Mouse (Mus musculus): ENCODE data around the gene Rbpjl. TPM values are rescaled to one million over a fixed set of nuclear protein-coding genes. Genes with fewer than 3 reads are reported as not detected.

Rbpjl gene
- polyA plus RNA-seq, 1 experiment from 2014 or later, result 1.3 TPM

DNA sequence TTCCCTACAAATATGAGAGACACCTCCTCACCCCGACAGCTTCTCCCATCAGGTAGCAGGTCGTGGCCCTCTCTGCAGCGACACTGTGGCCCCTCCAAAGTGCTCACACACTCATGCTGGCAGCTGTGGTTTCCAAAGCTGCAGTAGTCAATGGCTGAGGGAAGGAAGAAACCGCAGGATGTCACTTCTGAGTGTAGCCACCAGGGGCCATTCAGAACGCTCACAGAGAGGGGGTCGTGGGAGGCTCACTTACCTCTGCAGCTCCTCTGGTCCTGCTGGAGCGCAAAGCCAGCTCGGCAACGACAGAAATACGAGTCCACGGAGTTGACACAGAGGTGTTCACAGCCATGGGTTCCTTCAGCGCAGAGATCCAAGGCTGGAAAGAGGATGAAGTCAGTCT is 6.0 kb upstream of the Rbpjl start:
- H3K27me3 ChIP-seq, result peaks cover 38% of the 10 kb centered on the region
- WGBS, result 72% methylated on average over 12 of the region's 12 CpGs
- H3K4me2 ChIP-seq, result no peak overlapping the region
- no peak for ATAC-seq (ENCODE audit: insufficient number of reproducible peaks, low FRiP score, low TSS enrichment, low read depth)
- peaks cover 17% of the 10 kb centered on the region for H3K4me1 ChIP-seq
- no peaks in the 10 kb centered on the region for H3K9me3 ChIP-seq
- H3K27ac ChIP-seq, result no peak overlapping the region
- H3K4me3 ChIP-seq, result no peak overlapping the region
- no peak overlapping the region for H3K9ac ChIP-seq
- H3K36me3 ChIP-seq, result peaks cover 19% of the 10 kb centered on the region; the same call in 1 of the 2 replicates

DNA sequence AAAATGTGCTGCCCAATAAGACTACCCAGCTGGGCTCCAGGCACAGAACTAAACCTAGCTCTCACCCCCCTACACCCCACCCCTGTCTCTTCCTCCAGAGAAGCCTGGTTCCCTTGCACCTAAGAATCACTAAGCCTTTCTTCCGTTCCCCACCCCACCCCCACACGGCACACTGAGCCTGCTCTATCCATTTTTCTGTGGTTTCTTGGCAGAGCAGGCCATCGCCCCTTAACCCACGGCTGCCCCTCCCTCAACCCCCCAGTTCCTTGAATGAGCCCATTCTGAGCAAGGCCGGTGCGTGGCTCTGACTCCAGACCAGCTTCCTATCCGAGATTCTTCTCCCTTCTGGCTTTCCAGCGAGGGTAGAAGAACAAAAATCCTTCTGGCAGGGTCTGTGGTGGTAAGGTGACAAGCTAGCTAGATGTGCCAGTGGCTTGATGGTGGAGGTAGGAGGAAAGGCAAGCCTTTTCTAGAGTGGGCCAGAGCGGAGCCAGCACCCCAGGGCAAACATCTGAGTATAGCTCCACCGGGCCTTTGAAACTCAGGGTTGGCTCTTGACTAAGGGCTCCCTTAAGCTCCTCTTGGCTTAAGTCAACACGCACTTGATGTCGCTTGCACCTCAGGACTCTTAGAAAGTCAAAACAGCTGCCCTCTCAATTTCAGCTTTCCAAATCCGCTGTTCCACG is 598 bp downstream of the Rbpjl start:
- H3K27me3 ChIP-seq, result peaks cover 94% of the 10 kb centered on the region
- H3K4me1 ChIP-seq, result peaks cover 55% of the 10 kb centered on the region
- H3K27ac ChIP-seq, result peak overlapping the region; percentile 87
- 13% methylated on average over 14 of the region's 14 CpGs for WGBS
- H3K9me3 ChIP-seq, result no peaks in the 10 kb centered on the region
- peak overlapping the region; percentile 44 for H3K4me3 ChIP-seq
- H3K36me3 ChIP-seq, result peaks cover 8% of the 10 kb centered on the region; the same call in 1 of the 2 replicates
- ATAC-seq (ENCODE audit: insufficient number of reproducible peaks, low FRiP score, low TSS enrichment, low read depth), result peak; percentile 64
- peak overlapping the region; percentile 77 for H3K4me2 ChIP-seq
- H3K9ac ChIP-seq, result 0 out of 2 replicates have a peak overlapping the region, but pooled peaks have one; percentile 14

GRCm38 (mm10) chr2:164404082-164404990 is 1.4 kb downstream of the Rbpjl start:
- Histone ChIP-seq H3K9ac (peak overlapping the region; percentile 28), H3K4me2 (peak overlapping the region; percentile 77), H3K27ac (peak overlapping the region; percentile 87), H3K4me1 (peaks cover 55% of the 10 kb centered on the region), H3K36me3 (peaks cover 5% of the 10 kb centered on the region; the same call in 1 of the 2 replicates), H3K9me3 (no peaks in the 10 kb centered on the region), H3K4me3 (peak overlapping the region; percentile 44), H3K27me3 (peaks cover 96% of the 10 kb centered on the region)
- WGBS, result 1% methylated on average over 49 of the region's 49 CpGs
- peak; percentile 52; the same call in 1 of the 2 replicates for ATAC-seq (ENCODE audit: insufficient number of reproducible peaks, low FRiP score, low TSS enrichment, low read depth)

DNA sequence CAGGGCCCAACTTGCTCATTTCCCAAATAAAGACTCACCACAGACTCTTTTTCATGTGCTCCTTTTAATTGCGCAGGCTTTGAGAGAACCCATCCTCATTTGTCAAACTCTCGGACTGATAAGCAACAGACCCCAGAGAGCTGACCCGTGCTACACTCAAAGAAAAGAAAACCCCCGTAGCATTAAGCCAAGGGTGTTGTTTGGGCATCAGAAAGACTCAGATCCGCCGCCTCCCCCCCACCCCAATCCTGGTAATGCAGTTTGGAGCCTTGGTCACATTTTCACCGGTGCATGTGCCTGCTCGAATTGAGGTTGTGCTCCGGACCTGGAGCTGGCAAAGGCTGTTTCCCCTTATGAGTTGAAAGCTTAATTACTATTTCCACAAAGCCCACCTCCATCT is 2.1 kb downstream of the Rbpjl start, which contains the start of gene Matn4:
Gene Matn4 (minus strand): TSS at position 101 of the 400 bp plus-strand sequence.
- no peaks in the 10 kb centered on the region for H3K36me3 ChIP-seq
- 6% methylated on average over 9 of the region's 9 CpGs for WGBS
- peak within 1 kb of the TSS; percentile 77 for H3K4me2 ChIP-seq
- H3K9me3 ChIP-seq, result no peaks in the 10 kb centered on the region
- H3K9ac ChIP-seq, result peak within 1 kb of the TSS; percentile 28
- peak within 1 kb of the TSS; percentile 44 for H3K4me3 ChIP-seq
- peaks cover 55% of the 10 kb centered on the region for H3K4me1 ChIP-seq
- H3K27ac ChIP-seq, result peak within 1 kb of the TSS; percentile 87
- no peak for ATAC-seq (ENCODE audit: insufficient number of reproducible peaks, low FRiP score, low TSS enrichment, low read depth)
- H3K27me3 ChIP-seq, result peaks cover 96% of the 10 kb centered on the region

DNA sequence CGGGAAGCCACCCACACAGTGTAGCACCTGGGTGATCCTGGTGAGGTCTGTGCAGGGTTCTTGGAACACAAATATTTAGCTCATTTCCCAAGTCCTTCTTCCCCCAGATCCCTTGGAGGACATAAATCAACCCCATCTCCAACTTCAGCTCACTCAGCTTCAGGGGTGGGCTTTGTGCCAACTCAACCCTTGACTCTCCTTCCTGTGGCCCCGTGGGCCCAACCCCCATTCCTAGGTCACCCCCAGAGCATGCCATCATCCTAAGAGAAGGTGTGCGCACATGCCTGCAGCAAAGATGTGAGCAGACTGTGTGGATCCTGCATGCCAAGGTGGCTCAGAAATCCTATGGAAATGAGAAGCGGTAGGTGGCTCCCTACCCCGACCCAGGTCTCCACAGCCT is 2.6 kb downstream of the Rbpjl start:
- Histone ChIP-seq H3K4me2 (peak overlapping the region; percentile 77; the same call in 1 of the 2 replicates), H3K4me3 (peak overlapping the region; percentile 44), H3K27me3 (peaks cover 96% of the 10 kb centered on the region), H3K36me3 (no peaks in the 10 kb centered on the region), H3K9me3 (no peaks in the 10 kb centered on the region), H3K27ac (peak overlapping the region; percentile 87; the same call in 1 of the 2 replicates), H3K4me1 (peaks cover 52% of the 10 kb centered on the region), H3K9ac (no peak overlapping the region)
- ATAC-seq (ENCODE audit: insufficient number of reproducible peaks, low FRiP score, low TSS enrichment, low read depth), result no peak
- WGBS, result 36% methylated on average over 5 of the region's 5 CpGs

GRCm38 (mm10) chr2:164407708-164408107 is 4.8 kb downstream of the Rbpjl start:
- Histone ChIP-seq H3K9me3 (no peaks in the 10 kb centered on the region), H3K4me2 (no peak overlapping the region), H3K4me1 (peaks cover 37% of the 10 kb centered on the region), H3K4me3 (no peak overlapping the region), H3K27me3 (peaks cover 85% of the 10 kb centered on the region), H3K9ac (no peak overlapping the region), H3K27ac (no peak overlapping the region), H3K36me3 (no peaks in the 10 kb centered on the region)
- WGBS, result 1% methylated on average over 22 of the region's 22 CpGs
- ATAC-seq (ENCODE audit: insufficient number of reproducible peaks, low FRiP score, low TSS enrichment, low read depth), result no peak

- Histone ChIP-seq H3K4me1 (peaks cover 9% of the 10 kb centered on the region), H3K4me2 (peak overlapping the region; percentile 46), H3K9ac (no peak overlapping the region), H3K27ac (no peak overlapping the region), H3K4me3 (peak overlapping the region; percentile 25), H3K9me3 (no peaks in the 10 kb centered on the region), H3K36me3 (no peaks in the 10 kb centered on the region), H3K27me3 (peaks cover 38% of the 10 kb centered on the region)
- ATAC-seq (ENCODE audit: insufficient number of reproducible peaks, low FRiP score, low TSS enrichment, low read depth), result no peak
- 20% methylated on average over 28 of the region's 28 CpGs for WGBS
Measured at GRCm38 (mm10) chr2:164414167-164414566, 11.2 kb downstream of the Rbpjl start.

- H3K9ac ChIP-seq, result no peak overlapping the region
- WGBS, result 66% methylated on average over 10 of the region's 10 CpGs
- H3K27me3 ChIP-seq, result peaks cover 34% of the 10 kb centered on the region
Measured at GRCm38 (mm10) chr2:164414581-164414980, 11.6 kb downstream of the Rbpjl start.

GRCm38 (mm10) chr2:164417198-164417597 is 14.3 kb downstream of the Rbpjl start:
- Histone ChIP-seq H3K27me3 (peaks cover 18% of the 10 kb centered on the region), H3K27ac (no peak overlapping the region), H3K36me3 (no peaks in the 10 kb centered on the region), H3K9ac (no peak overlapping the region), H3K4me1 (peaks cover 13% of the 10 kb centered on the region), H3K4me2 (no peak overlapping the region), H3K9me3 (no peaks in the 10 kb centered on the region), H3K4me3 (no peak overlapping the region)
- ATAC-seq (ENCODE audit: insufficient number of reproducible peaks, low FRiP score, low TSS enrichment, low read depth), result no peak
- WGBS, result 0% methylated on average over 2 of the region's 2 CpGs

More at GRCm38 (mm10) chr2:164414581-164414980, 11.6 kb downstream of the Rbpjl start:
- peak overlapping the region; percentile 25 for H3K4me3 ChIP-seq
- no peaks in the 10 kb centered on the region for H3K36me3 ChIP-seq
- peak overlapping the region; percentile 46 for H3K4me2 ChIP-seq
- ATAC-seq (ENCODE audit: insufficient number of reproducible peaks, low FRiP score, low TSS enrichment, low read depth), result no peak
- H3K9me3 ChIP-seq, result no peaks in the 10 kb centered on the region
- no peak overlapping the region for H3K27ac ChIP-seq
- peaks cover 9% of the 10 kb centered on the region for H3K4me1 ChIP-seq

DNA sequence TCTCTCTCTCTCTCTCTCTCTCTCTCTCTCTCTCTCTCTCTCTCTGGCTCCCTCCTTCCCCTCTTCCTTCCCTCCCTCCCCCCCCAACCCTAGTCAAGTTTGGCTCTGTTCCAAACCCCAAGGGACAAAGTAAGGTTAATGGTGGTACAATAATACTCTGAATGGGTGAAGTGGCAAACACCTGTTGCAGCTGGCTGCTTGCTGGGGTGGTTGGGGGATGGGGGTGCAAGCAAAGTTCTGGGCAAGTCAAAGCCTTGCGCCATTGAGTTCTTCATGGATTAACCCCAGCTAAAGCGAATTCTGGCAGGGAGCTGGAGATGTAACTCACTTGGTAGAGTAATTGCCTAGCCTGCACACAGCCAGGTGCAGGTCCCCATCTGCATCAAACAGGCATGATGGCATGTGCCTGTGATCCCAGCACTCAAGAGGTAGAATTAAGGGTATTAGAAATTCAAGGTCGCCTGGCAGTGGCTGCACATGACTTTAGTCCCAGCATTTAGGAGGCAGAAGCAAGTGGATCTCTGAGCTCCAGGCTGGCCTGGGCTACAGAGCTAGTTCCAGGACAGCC is 15.5 kb downstream of the Rbpjl start:
- H3K4me2 ChIP-seq, result no peak overlapping the region
- H3K36me3 ChIP-seq, result peaks cover 2% of the 10 kb centered on the region
- ATAC-seq (ENCODE audit: insufficient number of reproducible peaks, low FRiP score, low TSS enrichment, low read depth), result no peak
- WGBS, result 20% methylated on average over 3 of the region's 3 CpGs
- peaks cover 22% of the 10 kb centered on the region for H3K4me1 ChIP-seq
- H3K27me3 ChIP-seq, result peaks cover 16% of the 10 kb centered on the region
- no peak overlapping the region for H3K27ac ChIP-seq
- H3K9ac ChIP-seq, result no peak overlapping the region
- no peaks in the 10 kb centered on the region for H3K9me3 ChIP-seq
- H3K4me3 ChIP-seq, result no peak overlapping the region

- ATAC-seq (ENCODE audit: insufficient number of reproducible peaks, low FRiP score, low TSS enrichment, low read depth), result no peak
- 3% methylated on average over 3 of the region's 3 CpGs for WGBS
- peaks cover 7% of the 10 kb centered on the region for H3K27me3 ChIP-seq
- H3K4me2 ChIP-seq, result no peak overlapping the region
- H3K4me1 ChIP-seq, result peaks cover 14% of the 10 kb centered on the region
- H3K27ac ChIP-seq, result no peak overlapping the region
- no peaks in the 10 kb centered on the region for H3K9me3 ChIP-seq
- H3K9ac ChIP-seq, result no peak overlapping the region
- no peak overlapping the region for H3K4me3 ChIP-seq
- peaks cover 13% of the 10 kb centered on the region for H3K36me3 ChIP-seq
Measured at GRCm38 (mm10) chr2:164419489-164419888, 16.5 kb downstream of the Rbpjl start.
